Mouse (Mus musculus): ENCODE data around the gene Dhx58. TPM values are rescaled to one million over a fixed set of nuclear protein-coding genes. Genes with fewer than 3 reads are reported as not detected.

Dhx58 gene
- 2.8 and 4.0 TPM in 2 replicates for polyA plus RNA-seq (2015; fragmentation: Nextera tagmentation; extraction: Ambion mirVana)

- Histone ChIP-seq H3K4me1 (peaks cover 8% of the 10 kb centered on the region), H3K9ac (no peak within 1 kb of the TSS), H3K9me3 (no peaks in the 10 kb centered on the region), H3K27me3 (replicated peaks) (no peaks in the 10 kb centered on the region), H3K4me2 (peak within 1 kb of the TSS; percentile 46; the same call in 1 of the 2 replicates), H3K36me3 (peaks cover 39% of the 10 kb centered on the region), H3K4me3 (replicated peaks) (no peak within 1 kb of the TSS), H3K27ac (0 out of 2 replicates have a peak within 1 kb of the TSS, but pooled peaks have one; percentile 38)
- ATAC-seq (ENCODE audit: insufficient read depth, low FRiP score, low read depth), result no peak
- 62% methylated on average over 7 of the region's 7 CpGs for WGBS
Observed at GRCm38 (mm10) chr11:100703851-100704531, at the start of gene Dhx58. Dhx58 (minus strand) TSS chr11:100704271.

DNA sequence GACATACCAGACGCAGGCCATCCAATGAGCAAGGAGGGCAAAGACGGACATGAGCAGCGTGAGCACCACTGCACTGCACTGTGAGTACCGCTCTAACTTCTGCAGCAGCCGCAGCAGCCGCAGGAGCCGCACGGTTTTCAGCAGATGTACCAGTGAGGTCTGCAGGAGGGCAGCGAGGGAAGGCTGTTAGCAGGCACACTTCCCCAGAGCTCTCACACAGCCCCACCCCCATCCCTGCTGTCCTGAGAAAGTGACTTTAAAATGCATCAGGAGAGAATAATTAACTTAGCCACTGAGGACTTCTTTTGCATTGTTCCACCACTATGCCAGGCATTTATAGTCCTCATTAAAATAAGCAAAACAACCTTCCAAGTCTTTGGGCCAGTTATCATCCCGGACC, 48.2 kb upstream of the Dhx58 start:
- H3K9ac ChIP-seq, result no peak overlapping the region
- H3K4me1 ChIP-seq, result no peaks in the 10 kb centered on the region
- no peaks in the 10 kb centered on the region for H3K36me3 ChIP-seq
- H3K27ac ChIP-seq, result no peak overlapping the region
- H3K27me3 ChIP-seq (replicated peaks), result peaks cover 21% of the 10 kb centered on the region; the same call in 1 of the 2 replicates
- H3K4me3 ChIP-seq (replicated peaks), result no peak overlapping the region
- H3K4me2 ChIP-seq, result no peak overlapping the region
- WGBS, result 33% methylated on average over 10 of the region's 10 CpGs
- no peak for ATAC-seq (ENCODE audit: insufficient read depth, low FRiP score, low read depth)
- no peaks in the 10 kb centered on the region for H3K9me3 ChIP-seq

DNA sequence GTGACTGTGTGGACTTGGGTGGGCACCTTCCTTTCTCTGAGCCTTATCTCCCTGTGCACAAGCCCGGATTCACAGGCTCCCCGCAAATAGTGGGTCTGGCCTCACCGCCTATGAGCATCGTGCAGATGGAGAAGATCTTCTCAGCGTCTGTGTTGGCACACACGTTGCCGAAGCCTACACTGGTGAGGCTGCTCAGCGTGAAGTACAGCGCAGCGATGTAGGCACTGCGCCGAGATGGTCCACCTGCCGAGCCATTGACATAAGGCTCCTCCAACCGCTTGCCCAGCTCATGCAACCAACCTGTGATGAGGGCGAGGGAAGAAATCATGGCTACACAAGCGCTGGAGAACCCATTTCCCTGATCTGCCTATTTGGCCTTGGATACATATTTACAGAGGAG, 46.1 kb upstream of the Dhx58 start:
- H3K4me2 ChIP-seq, result no peak overlapping the region
- peaks cover 21% of the 10 kb centered on the region; the same call in 1 of the 2 replicates for H3K27me3 ChIP-seq (replicated peaks)
- H3K9me3 ChIP-seq, result no peaks in the 10 kb centered on the region
- H3K36me3 ChIP-seq, result no peaks in the 10 kb centered on the region
- no peak for ATAC-seq (ENCODE audit: insufficient read depth, low FRiP score, low read depth)
- no peak overlapping the region for H3K27ac ChIP-seq
- WGBS, result 79% methylated on average over 16 of the region's 16 CpGs
- H3K4me3 ChIP-seq (replicated peaks), result no peak overlapping the region
- no peak overlapping the region for H3K9ac ChIP-seq
- H3K4me1 ChIP-seq, result no peaks in the 10 kb centered on the region

- Histone ChIP-seq H3K4me3 (replicated peaks) (no peak overlapping the region), H3K36me3 (no peaks in the 10 kb centered on the region), H3K27me3 (replicated peaks) (peaks cover 21% of the 10 kb centered on the region; the same call in 1 of the 2 replicates), H3K9ac (no peak overlapping the region), H3K4me2 (no peak overlapping the region), H3K27ac (no peak overlapping the region), H3K9me3 (no peaks in the 10 kb centered on the region), H3K4me1 (no peaks in the 10 kb centered on the region)
- no peak for ATAC-seq (ENCODE audit: insufficient read depth, low FRiP score, low read depth)
- 40% methylated on average over 25 of the region's 25 CpGs for WGBS
Observed at GRCm38 (mm10) chr11:100749469-100749868, 45.4 kb upstream of the Dhx58 start.

GRCm38 (mm10) chr11:100748620-100749019, 44.5 kb upstream of the Dhx58 start:
- Histone ChIP-seq H3K4me1 (no peaks in the 10 kb centered on the region), H3K4me2 (no peak overlapping the region), H3K9ac (no peak overlapping the region), H3K9me3 (no peaks in the 10 kb centered on the region), H3K4me3 (replicated peaks) (no peak overlapping the region), H3K27ac (no peak overlapping the region), H3K36me3 (no peaks in the 10 kb centered on the region), H3K27me3 (replicated peaks) (peaks cover 21% of the 10 kb centered on the region; the same call in 1 of the 2 replicates)
- WGBS, result 62% methylated on average over 4 of the region's 4 CpGs
- ATAC-seq (ENCODE audit: insufficient read depth, low FRiP score, low read depth), result no peak

GRCm38 (mm10) chr11:100747114-100747513, 43.0 kb upstream of the Dhx58 start:
- peaks cover 21% of the 10 kb centered on the region; the same call in 1 of the 2 replicates for H3K27me3 ChIP-seq (replicated peaks)
- no peak overlapping the region for H3K27ac ChIP-seq
- no peaks in the 10 kb centered on the region for H3K9me3 ChIP-seq
- WGBS, result 65% methylated on average over 5 of the region's 5 CpGs
- H3K36me3 ChIP-seq, result no peaks in the 10 kb centered on the region
- no peak overlapping the region for H3K4me2 ChIP-seq
- no peak overlapping the region for H3K4me3 ChIP-seq (replicated peaks)
- no peak for ATAC-seq (ENCODE audit: insufficient read depth, low FRiP score, low read depth)
- no peak overlapping the region for H3K9ac ChIP-seq
- no peaks in the 10 kb centered on the region for H3K4me1 ChIP-seq

- ATAC-seq (ENCODE audit: insufficient read depth, low FRiP score, low read depth), result no peak
- 80% methylated on average over 10 of the region's 10 CpGs for WGBS
- no peaks in the 10 kb centered on the region for H3K9me3 ChIP-seq
- H3K4me2 ChIP-seq, result no peak overlapping the region
- no peak overlapping the region for H3K4me3 ChIP-seq (replicated peaks)
- H3K4me1 ChIP-seq, result no peaks in the 10 kb centered on the region
- H3K9ac ChIP-seq, result no peak overlapping the region
- H3K27ac ChIP-seq, result no peak overlapping the region
- H3K36me3 ChIP-seq, result no peaks in the 10 kb centered on the region
- H3K27me3 ChIP-seq (replicated peaks), result peaks cover 21% of the 10 kb centered on the region; the same call in 1 of the 2 replicates
Observed at GRCm38 (mm10) chr11:100746546-100746945, 42.5 kb upstream of the Dhx58 start.

- no peak overlapping the region for H3K4me2 ChIP-seq
- no peak overlapping the region for H3K4me3 ChIP-seq (replicated peaks)
- 13% methylated on average over 6 of the region's 6 CpGs for WGBS
- H3K27ac ChIP-seq, result no peak overlapping the region
- no peaks in the 10 kb centered on the region for H3K36me3 ChIP-seq
- no peak for ATAC-seq (ENCODE audit: insufficient read depth, low FRiP score, low read depth)
- peaks cover 19% of the 10 kb centered on the region; the same call in 1 of the 2 replicates for H3K27me3 ChIP-seq (replicated peaks)
- H3K4me1 ChIP-seq, result no peaks in the 10 kb centered on the region
- no peak overlapping the region for H3K9ac ChIP-seq
- no peaks in the 10 kb centered on the region for H3K9me3 ChIP-seq
Observed at GRCm38 (mm10) chr11:100745085-100745484, 41.0 kb upstream of the Dhx58 start.

DNA sequence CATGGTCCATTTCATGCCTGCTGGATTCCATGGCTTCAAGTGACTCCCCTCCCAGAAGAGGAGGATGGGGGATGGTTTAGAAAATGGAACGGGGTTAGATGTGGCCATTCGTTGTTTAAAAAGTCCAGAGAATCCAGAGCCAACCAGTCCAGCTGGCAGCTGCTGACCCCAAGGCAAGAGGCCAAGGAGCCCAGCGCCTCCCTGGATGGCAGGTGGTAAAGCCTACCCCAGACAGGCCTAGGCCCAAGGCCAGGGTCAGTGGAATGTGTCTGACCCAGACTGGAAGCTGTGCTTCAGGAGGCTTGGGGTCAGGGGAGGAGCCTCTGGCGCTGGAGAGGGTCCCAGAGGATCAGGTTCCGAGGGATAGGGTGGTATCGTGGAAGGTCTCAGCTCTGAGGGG, 37.3 kb upstream of the Dhx58 start:
- Histone ChIP-seq H3K4me2 (no peak overlapping the region), H3K27me3 (replicated peaks) (no peaks in the 10 kb centered on the region), H3K4me3 (replicated peaks) (no peak overlapping the region), H3K9me3 (no peaks in the 10 kb centered on the region), H3K27ac (no peak overlapping the region), H3K9ac (no peak overlapping the region), H3K36me3 (no peaks in the 10 kb centered on the region), H3K4me1 (peaks cover 12% of the 10 kb centered on the region)
- no peak for ATAC-seq (ENCODE audit: insufficient read depth, low FRiP score, low read depth)
- 65% methylated on average over 6 of the region's 6 CpGs for WGBS

DNA sequence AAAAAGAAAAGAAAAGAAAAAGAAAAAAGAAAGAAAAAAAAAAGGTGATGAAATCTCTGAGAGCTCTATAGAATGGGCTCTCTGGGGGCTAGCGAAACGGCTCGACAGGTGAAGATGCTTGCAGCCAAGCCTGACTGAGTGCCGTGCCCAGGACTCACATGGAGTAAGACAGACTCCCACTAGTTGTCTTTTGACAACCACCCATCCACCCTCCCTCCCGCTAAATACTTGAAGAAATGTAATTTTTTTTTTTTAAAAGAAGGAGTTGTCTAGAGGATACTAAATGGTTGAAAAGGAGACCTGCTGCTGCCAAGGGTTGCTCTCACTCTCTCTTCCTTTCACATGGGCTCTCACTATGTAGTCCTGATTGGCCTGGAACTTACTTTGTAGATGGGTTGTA, 34.7 kb upstream of the Dhx58 start:
- Histone ChIP-seq H3K4me3 (replicated peaks) (peak overlapping the region; percentile 100), H3K4me1 (peaks cover 23% of the 10 kb centered on the region), H3K36me3 (no peaks in the 10 kb centered on the region), H3K4me2 (peak overlapping the region; percentile 70), H3K9ac (no peak overlapping the region), H3K27me3 (replicated peaks) (no peaks in the 10 kb centered on the region), H3K9me3 (no peaks in the 10 kb centered on the region), H3K27ac (no peak overlapping the region)
- 19% methylated on average over 5 of the region's 5 CpGs for whole genome bisulfite sequencing
- ATAC-seq (ENCODE audit: insufficient read depth, low FRiP score, low read depth), result no peak

- H3K9me3 ChIP-seq, result no peaks in the 10 kb centered on the region
- peaks cover 23% of the 10 kb centered on the region for H3K4me1 ChIP-seq
- H3K27me3 ChIP-seq (replicated peaks), result no peaks in the 10 kb centered on the region
- peak; percentile 99 for ATAC-seq (ENCODE audit: insufficient read depth, low FRiP score, low read depth)
- WGBS, result under 1% methylated on average over 39 of the region's 39 CpGs
- H3K9ac ChIP-seq, result peak within 1 kb of the TSS; percentile 97
- no peaks in the 10 kb centered on the region for H3K36me3 ChIP-seq
- peak within 1 kb of the TSS; percentile 100 for H3K4me3 ChIP-seq (replicated peaks)
- H3K4me2 ChIP-seq, result peak within 1 kb of the TSS; percentile 75
- H3K27ac ChIP-seq, result peak within 1 kb of the TSS; percentile 61
Observed at GRCm38 (mm10) chr11:100738066-100738604, 34.1 kb upstream of the Dhx58 start, which contains the start of gene Rab5c. Rab5c (minus strand) TSS chr11:100738215.

GRCm38 (mm10) chr11:100737105-100737733, 33.1 kb upstream of the Dhx58 start:
- Histone ChIP-seq H3K4me3 (replicated peaks) (peak overlapping the region; percentile 100), H3K36me3 (no peaks in the 10 kb centered on the region), H3K9ac (peak overlapping the region; percentile 97), H3K4me2 (peak overlapping the region; percentile 75), H3K27me3 (replicated peaks) (no peaks in the 10 kb centered on the region), H3K4me1 (peaks cover 23% of the 10 kb centered on the region), H3K27ac (peak overlapping the region; percentile 61), H3K9me3 (no peaks in the 10 kb centered on the region)
- peak; percentile 29 for ATAC-seq (ENCODE audit: insufficient read depth, low FRiP score, low read depth)
- WGBS, result 2% methylated on average over 13 of the region's 13 CpGs

All from stomach, embryonic 15.5 days (tissue).